Mouse (Mus musculus) lung, postnatal 0 days (tissue): Measurements from ENCODE around the gene Stra6.

Experiments used
- CTCF ChIP-seq: IDR thresholded peaks from 2 replicates; pipeline ENCODE4 v1.5.1; 2016; ENCODE audit warnings: antibody characterized with exemption, mild to moderate bottlenecking
- EP300 ChIP-seq: IDR thresholded peaks from 2 replicates; pipeline ENCODE4 v1.6.1; 2016; ENCODE audit warnings: antibody characterized with exemption, mild to moderate bottlenecking, control low read depth

GRCm38 (mm10) chr9:58035951-58036698 is 27.5 kb upstream of the Stra6 start:
- no peak for TF ChIP-seq CTCF
- TF ChIP-seq EP300, result no peak
